Mouse (Mus musculus) hindbrain, embryonic 15.5 days (tissue): ENCODE results near the gene G0s2. TPM values are rescaled to one million over a fixed set of nuclear protein-coding genes. Genes with fewer than 3 reads are reported as not detected.
A peak's percentile ranks its signal among the peaks of the same experiment; 100 is the strongest.

ENCODE experiments used
- ATAC-seq: fragments of 200-750 bp; cut with Nextera tagmentation; 2 replicates; pipeline ENCODE4 v1.8.0; 2017; ENCODE audit warnings: low read depth, moderate number of reproducible peaks, moderate TSS enrichment; ENCODE audit not compliant: low FRiP score
- H3K27ac ChIP-seq: fragments of 300-500 bp; sonication (generic); replicated peaks from 2 replicates; pipeline ENCODE4 v1.5.1; 2015; ENCODE audit warnings: mild to moderate bottlenecking, inconsistent platforms
- H3K27me3 ChIP-seq: fragments of 300-500 bp; sonication (generic); 2 replicates; pipeline ENCODE4 v1.6.1; 2015; ENCODE audit warnings: control low read depth, inconsistent platforms
- H3K36me3 ChIP-seq: fragments of 300-500 bp; sonication (generic); 2 replicates; pipeline ENCODE4 v1.6.1; 2015; ENCODE audit warnings: control low read depth, inconsistent platforms
- H3K4me1 ChIP-seq: fragments of 300-500 bp; sonication (generic); replicated peaks from 2 replicates; pipeline ENCODE4 v1.6.1; 2015; ENCODE audit warnings: control low read depth, inconsistent platforms
- H3K4me2 ChIP-seq: fragments of 300-500 bp; sonication (generic); 2 replicates; pipeline ENCODE4 v1.6.1; 2015; ENCODE audit warnings: moderate library complexity, mild to moderate bottlenecking, inconsistent platforms
- H3K4me3 ChIP-seq: fragments of 300-500 bp; sonication (generic); 2 replicates; pipeline ENCODE4 v1.5.1; 2015; ENCODE audit warnings: mild to moderate bottlenecking, inconsistent platforms
- H3K9ac ChIP-seq: fragments of 300-500 bp; sonication (generic); 2 replicates; pipeline ENCODE4 v1.6.1; 2015; ENCODE audit warnings: inconsistent platforms
- H3K9me3 ChIP-seq: fragments of 300-500 bp; sonication (generic); 2 replicates; pipeline ENCODE4 v1.6.1; 2016; ENCODE audit warnings: control low read depth, inconsistent platforms
- WGBS: fragments of 180-500 bp; shearing (Covaris S2); methylation state at CpG from one replicate; pipeline ENCODE4 v1.1.7; 2015; 5-methylcytosine and 5-hydroxymethylcytosine counted together
- polyA plus RNA-seq: library from polyadenylated mRNA; unstranded; fragments of >200 nt; fragmentation: Nextera tagmentation; extraction: Ambion mirVana; gene quantifications from 2 replicates; pipeline ENCODE4 v1.2.1, GENCODE M21; 2015

G0s2 gene
- 7.9 and 8.2 TPM in 2 replicates for polyA plus RNA-seq

DNA sequence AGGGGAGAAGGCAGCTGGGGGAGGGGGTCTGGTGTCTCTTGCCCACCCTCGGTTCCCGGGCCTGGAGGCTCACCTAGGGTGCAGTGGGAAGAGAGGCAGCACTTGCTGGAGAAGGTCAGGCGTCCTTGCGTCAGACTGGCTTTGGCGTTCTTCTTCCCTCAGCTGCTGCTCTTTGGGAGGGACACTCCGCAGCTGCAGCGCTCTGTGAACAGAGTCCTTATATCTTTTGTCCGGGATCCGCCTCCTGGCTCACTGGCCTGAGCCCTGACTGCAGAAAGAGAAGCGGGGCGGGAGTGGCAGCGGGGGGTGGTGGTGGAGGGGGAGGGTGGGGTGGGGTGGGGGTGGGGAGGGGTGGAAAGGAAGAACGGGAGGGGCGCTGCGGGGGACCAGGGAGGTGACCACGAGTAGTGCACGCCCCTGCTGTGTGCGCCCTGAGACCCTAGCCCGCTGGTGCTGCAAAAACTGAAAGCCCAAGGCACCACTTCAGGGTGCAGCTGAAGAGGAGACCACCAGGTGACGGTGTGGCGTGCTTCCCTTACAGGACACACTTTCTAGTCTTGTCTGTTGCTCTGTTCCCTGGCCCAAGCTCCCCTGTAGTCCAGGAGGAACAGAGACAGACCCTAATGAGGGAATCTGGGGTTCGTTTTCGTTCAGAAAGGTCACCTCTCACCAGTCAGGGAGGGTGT is at the start of gene G0s2:
Gene G0s2, minus strand, starts transcription at position 302 of the 686 bp plus-strand sequence.
- Histone ChIP-seq H3K27me3 (no peaks in the 10 kb centered on the region), H3K9me3 (no peaks in the 10 kb centered on the region), H3K36me3 (no peaks in the 10 kb centered on the region), H3K9ac (peak within 1 kb of the TSS; percentile 42), H3K4me3 (peak within 1 kb of the TSS; percentile 29), H3K4me2 (peak within 1 kb of the TSS; percentile 57), H3K27ac (peak within 1 kb of the TSS; percentile 73), H3K4me1 (peaks cover 14% of the 10 kb centered on the region)
- WGBS = 2% methylated on average over 22 of the region's 23 CpGs
- peak; percentile 82 for ATAC-seq

DNA sequence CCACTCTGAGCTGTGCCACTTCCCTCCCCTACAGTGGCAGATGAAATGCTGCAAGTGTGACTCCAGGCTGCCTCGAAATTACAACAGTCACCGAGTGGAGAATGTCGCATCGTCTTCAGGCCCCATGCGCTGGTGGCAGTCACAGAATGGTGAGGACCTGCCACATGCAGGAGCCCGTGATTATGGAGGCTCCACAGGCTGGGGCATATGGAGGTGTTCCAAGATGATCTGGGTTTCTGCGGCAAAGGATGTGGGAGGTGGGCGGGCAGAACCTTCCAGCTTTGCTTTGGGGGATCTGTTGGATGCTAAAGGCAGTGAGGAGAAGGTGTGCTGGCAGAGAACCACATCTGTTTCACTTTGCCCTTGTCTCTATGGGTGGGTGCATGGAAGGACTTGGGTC is 47.4 kb upstream of the G0s2 start:
- WGBS = 94% methylated on average over 8 of the region's 8 CpGs
- ATAC-seq = no peak
- Histone ChIP-seq H3K9ac (no peak overlapping the region), H3K27ac (no peak overlapping the region), H3K4me3 (no peak overlapping the region), H3K4me1 (peaks cover 14% of the 10 kb centered on the region), H3K36me3 (no peaks in the 10 kb centered on the region), H3K27me3 (no peaks in the 10 kb centered on the region), H3K9me3 (no peaks in the 10 kb centered on the region), H3K4me2 (no peak overlapping the region)

DNA sequence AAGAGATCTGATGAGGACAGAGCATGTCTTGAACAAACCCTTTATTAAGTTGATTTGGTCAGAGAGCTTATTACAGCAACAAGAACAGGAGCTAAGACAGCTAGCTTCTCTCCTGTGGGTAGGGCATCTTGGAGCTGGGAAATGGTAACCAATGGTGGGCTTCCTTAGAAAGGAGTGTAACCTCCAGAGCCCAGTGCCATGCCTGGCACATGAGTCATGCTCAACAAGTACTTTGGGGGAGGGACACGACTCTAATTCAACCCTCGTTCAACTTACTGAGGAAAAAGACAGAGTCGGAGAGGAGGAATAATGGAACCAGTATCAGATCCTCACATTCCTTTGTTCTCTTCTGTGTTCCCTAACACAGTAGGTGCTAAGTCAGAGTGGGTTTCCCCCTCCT is 46.7 kb upstream of the G0s2 start:
- H3K4me3 ChIP-seq = no peak overlapping the region
- ATAC-seq = no peak
- H3K36me3 ChIP-seq = no peaks in the 10 kb centered on the region
- no peak overlapping the region for H3K9ac ChIP-seq
- H3K27me3 ChIP-seq = no peaks in the 10 kb centered on the region
- H3K4me2 ChIP-seq = no peak overlapping the region
- WGBS = 42% methylated on average over 3 of the region's 3 CpGs
- H3K4me1 ChIP-seq = peaks cover 14% of the 10 kb centered on the region
- H3K27ac ChIP-seq = no peak overlapping the region
- H3K9me3 ChIP-seq = no peaks in the 10 kb centered on the region

DNA sequence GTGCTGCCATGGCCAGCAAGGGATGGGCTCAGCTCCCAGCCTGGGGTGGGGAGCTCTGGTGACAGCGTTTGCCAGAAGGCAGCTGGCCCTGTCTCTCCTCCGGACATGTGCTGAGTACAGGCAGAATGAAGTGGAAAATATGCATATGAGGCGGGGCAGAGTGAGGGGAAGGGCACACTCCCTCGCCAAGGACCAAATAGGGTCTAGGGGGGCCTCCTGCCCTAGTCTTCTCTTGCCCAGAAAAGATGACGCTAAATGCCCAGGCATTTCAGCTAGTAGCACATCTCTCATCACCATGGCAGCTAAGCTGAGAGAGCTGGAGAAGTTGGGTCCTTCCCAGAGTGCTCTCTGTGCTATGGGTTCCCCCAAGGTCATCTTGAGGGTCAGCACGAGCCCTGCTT is 44.1 kb upstream of the G0s2 start:
- 27% methylated on average over 6 of the region's 6 CpGs for WGBS
- peak; percentile 83 for ATAC-seq
- no peak overlapping the region for H3K9ac ChIP-seq
- H3K4me1 ChIP-seq = peaks cover 14% of the 10 kb centered on the region
- no peaks in the 10 kb centered on the region for H3K9me3 ChIP-seq
- H3K4me3 ChIP-seq = no peak overlapping the region
- H3K4me2 ChIP-seq = no peak overlapping the region
- no peaks in the 10 kb centered on the region for H3K27me3 ChIP-seq
- no peaks in the 10 kb centered on the region for H3K36me3 ChIP-seq
- H3K27ac ChIP-seq = 0 out of 2 replicates have a peak overlapping the region, but pooled peaks have one; percentile 50

DNA sequence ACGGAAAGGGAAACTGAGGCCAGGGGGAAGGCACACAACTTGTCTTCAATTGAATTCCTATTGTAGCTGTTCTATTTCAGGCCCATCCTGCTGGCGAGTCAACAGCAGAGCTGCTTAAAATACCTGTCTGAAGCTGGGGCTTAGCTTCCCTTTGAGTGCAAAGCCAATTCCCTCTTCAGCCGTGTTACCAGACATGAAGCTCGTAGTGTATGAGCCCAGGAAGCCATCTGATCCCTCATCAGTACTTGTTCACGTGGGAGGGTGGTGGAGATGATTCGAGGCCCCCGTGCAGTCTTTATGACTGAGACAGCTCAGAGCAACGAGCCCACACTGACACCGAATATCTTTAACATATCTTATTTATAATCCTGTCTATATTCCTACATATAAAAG is 43.3 kb upstream of the G0s2 start:
- no peak overlapping the region for H3K4me3 ChIP-seq
- peaks cover 14% of the 10 kb centered on the region for H3K4me1 ChIP-seq

DNA sequence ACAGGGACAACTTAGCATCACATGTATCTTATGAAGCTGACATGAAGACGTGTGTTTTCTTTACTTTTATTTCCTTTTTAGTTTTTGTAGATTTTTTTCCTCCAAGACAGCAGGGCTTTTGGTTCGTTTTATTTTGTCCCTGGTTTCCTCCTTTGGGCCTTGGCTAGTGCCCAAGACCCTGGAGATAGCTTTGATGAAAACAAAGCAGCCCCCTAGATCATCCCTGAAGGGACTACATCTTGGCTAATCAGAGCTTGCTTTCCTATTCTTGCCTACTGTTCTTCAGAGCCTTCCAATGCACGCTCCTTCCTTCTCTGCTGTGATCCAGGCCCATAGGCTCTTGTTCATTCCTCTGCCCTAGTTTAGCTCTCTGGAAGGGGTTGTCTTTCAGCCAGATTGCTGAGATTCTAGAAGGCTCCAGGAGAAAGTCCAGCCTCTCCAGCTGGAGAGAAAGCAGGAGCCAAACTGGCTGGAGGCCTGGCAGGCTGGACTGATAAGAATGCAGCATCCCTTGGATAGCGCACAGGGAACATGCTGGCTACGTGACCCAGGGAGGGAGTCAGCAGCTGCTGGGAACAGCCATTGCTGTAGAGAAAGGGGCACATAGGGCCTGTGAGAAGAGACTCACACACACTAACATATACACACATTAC is 42.8 kb upstream of the G0s2 start:
- Histone ChIP-seq H3K27ac (peak overlapping the region; percentile 42), H3K4me1 (peaks cover 14% of the 10 kb centered on the region)
- WGBS = 62% methylated on average over 5 of the region's 5 CpGs

More for the DNA sequence above, 43.3 kb upstream of the G0s2 start:
- 75% methylated on average over 9 of the region's 9 CpGs for WGBS
- Histone ChIP-seq H3K9ac (no peak overlapping the region), H3K4me2 (no peak overlapping the region), H3K27me3 (no peaks in the 10 kb centered on the region), H3K9me3 (no peaks in the 10 kb centered on the region), H3K27ac (peak overlapping the region; percentile 42), H3K36me3 (no peaks in the 10 kb centered on the region)
- no peak for ATAC-seq

GRCm38 (mm10) chr1:193311596-193311995 is 38.6 kb upstream of the G0s2 start:
- no peak overlapping the region for H3K9ac ChIP-seq
- H3K4me1 ChIP-seq = peaks cover 8% of the 10 kb centered on the region
- H3K4me2 ChIP-seq = no peak overlapping the region
- ATAC-seq = no peak
- no peak overlapping the region for H3K4me3 ChIP-seq
- WGBS = 72% methylated on average over 1 of the region's 1 CpGs
- H3K9me3 ChIP-seq = no peaks in the 10 kb centered on the region
- no peaks in the 10 kb centered on the region for H3K27me3 ChIP-seq
- no peak overlapping the region for H3K27ac ChIP-seq
- H3K36me3 ChIP-seq = no peaks in the 10 kb centered on the region

More for the DNA sequence above, 42.8 kb upstream of the G0s2 start:
- H3K9ac ChIP-seq = no peak overlapping the region
- H3K36me3 ChIP-seq = no peaks in the 10 kb centered on the region
- no peaks in the 10 kb centered on the region for H3K27me3 ChIP-seq
- ATAC-seq = no peak
- H3K4me2 ChIP-seq = no peak overlapping the region
- no peaks in the 10 kb centered on the region for H3K9me3 ChIP-seq
- no peak overlapping the region for H3K4me3 ChIP-seq

GRCm38 (mm10) chr1:193310519-193311085 is 37.6 kb upstream of the G0s2 start:
- WGBS = 87% methylated on average over 3 of the region's 3 CpGs
- no peak overlapping the region for H3K4me3 ChIP-seq

DNA sequence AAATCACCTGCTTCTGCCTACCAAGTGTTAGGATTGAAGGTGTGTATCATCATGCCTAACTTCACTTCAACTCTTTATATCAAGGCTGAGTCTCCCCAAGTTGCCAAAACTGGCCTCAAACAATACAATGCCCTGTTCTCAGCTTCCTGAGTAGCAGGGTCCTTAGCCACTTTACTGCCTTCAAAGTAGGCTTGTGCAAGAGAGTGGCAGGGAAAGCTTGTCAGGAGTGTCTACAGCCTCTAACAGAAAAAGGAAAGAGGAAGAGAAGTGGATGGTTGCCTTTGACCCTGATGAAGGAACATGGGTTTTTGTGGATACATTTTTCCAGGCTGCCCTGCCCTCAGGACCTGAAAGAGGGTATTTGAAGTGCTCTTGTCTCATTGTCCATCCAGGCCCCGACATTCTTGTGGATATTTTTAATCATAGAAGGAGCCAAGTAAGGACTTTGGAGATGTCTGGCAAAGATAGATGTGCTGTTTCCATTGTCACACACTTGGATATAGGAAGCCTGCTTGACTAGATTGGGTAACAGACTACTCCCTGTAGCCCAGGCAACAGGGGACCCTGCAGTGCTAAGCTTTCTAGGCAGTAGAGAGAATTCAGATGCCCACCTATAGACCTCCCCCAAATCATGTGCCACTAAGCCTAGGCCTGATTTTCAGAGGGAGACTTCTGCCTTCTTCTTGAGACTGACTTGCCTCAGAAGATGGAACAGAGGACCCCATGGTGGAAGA is 36.9 kb upstream of the G0s2 start:
- no peaks in the 10 kb centered on the region for H3K36me3 ChIP-seq
- H3K27ac ChIP-seq = no peak overlapping the region
- H3K4me1 ChIP-seq = no peaks in the 10 kb centered on the region
- WGBS = 81% methylated on average over 1 of the region's 1 CpGs
- no peak overlapping the region for H3K4me2 ChIP-seq
- H3K9me3 ChIP-seq = no peaks in the 10 kb centered on the region
- H3K9ac ChIP-seq = no peak overlapping the region
- no peaks in the 10 kb centered on the region for H3K27me3 ChIP-seq
- ATAC-seq = no peak
- H3K4me3 ChIP-seq = no peak overlapping the region

More at GRCm38 (mm10) chr1:193310519-193311085, 37.6 kb upstream of the G0s2 start:
- Histone ChIP-seq H3K9ac (no peak overlapping the region), H3K4me1 (no peaks in the 10 kb centered on the region), H3K9me3 (no peaks in the 10 kb centered on the region), H3K36me3 (no peaks in the 10 kb centered on the region), H3K4me2 (no peak overlapping the region), H3K27ac (no peak overlapping the region), H3K27me3 (no peaks in the 10 kb centered on the region)
- no peak for ATAC-seq

GRCm38 (mm10) chr1:193306832-193307231 is 33.8 kb upstream of the G0s2 start:
- WGBS = 96% methylated on average over 2 of the region's 2 CpGs
- no peak for ATAC-seq
- no peak overlapping the region for H3K4me2 ChIP-seq

GRCm38 (mm10) chr1:193305386-193305785 is 32.4 kb upstream of the G0s2 start:
- H3K27ac ChIP-seq = no peak overlapping the region
- H3K4me2 ChIP-seq = no peak overlapping the region
- H3K9ac ChIP-seq = no peak overlapping the region
- H3K4me1 ChIP-seq = no peaks in the 10 kb centered on the region
- no peaks in the 10 kb centered on the region for H3K27me3 ChIP-seq
- no peaks in the 10 kb centered on the region for H3K36me3 ChIP-seq
- 13% methylated on average over 7 of the region's 7 CpGs for WGBS
- H3K9me3 ChIP-seq = no peaks in the 10 kb centered on the region
- 0 out of 2 replicates have a peak, but pooled peaks have one; percentile 65 for ATAC-seq
- H3K4me3 ChIP-seq = no peak overlapping the region

More at GRCm38 (mm10) chr1:193306832-193307231, 33.8 kb upstream of the G0s2 start:
- H3K4me3 ChIP-seq = no peak overlapping the region
- no peaks in the 10 kb centered on the region for H3K27me3 ChIP-seq
- H3K4me1 ChIP-seq = no peaks in the 10 kb centered on the region
- H3K9me3 ChIP-seq = no peaks in the 10 kb centered on the region
- H3K36me3 ChIP-seq = no peaks in the 10 kb centered on the region
- H3K9ac ChIP-seq = no peak overlapping the region
- no peak overlapping the region for H3K27ac ChIP-seq

DNA sequence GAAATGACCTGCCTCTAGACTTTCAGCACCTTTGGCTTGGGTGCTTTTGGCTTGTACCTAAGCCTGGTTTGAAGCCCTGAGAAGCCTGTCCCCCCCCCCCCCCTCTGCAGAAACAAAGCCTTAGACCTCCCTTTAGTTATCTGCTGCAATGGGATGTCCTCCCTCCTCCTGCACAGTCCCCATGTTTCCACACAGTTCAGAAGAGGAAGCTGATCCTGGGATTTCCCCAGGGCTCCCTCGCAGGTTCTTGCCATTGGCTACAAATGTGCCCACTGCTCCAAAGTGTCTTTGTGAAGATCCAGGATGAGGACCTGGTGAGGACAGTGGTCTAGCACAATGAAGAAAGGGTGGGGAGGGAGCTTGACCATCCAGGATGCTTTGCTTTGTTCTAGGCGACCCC is 30.1 kb upstream of the G0s2 start:
- Histone ChIP-seq H3K4me1 (no peaks in the 10 kb centered on the region), H3K4me3 (no peak overlapping the region), H3K9me3 (no peaks in the 10 kb centered on the region), H3K27ac (no peak overlapping the region), H3K36me3 (no peaks in the 10 kb centered on the region), H3K4me2 (no peak overlapping the region), H3K9ac (no peak overlapping the region), H3K27me3 (no peaks in the 10 kb centered on the region)
- ATAC-seq = no peak
- WGBS = 76% methylated on average over 2 of the region's 2 CpGs
